Mouse (Mus musculus): ENCODE results near the gene Actl10. TPM values are rescaled to one million over a fixed set of nuclear protein-coding genes. Genes with fewer than 3 reads are reported as not detected.

Actl10 gene
- total RNA-seq, 1 experiment from 2014 or later = not detected

DNA sequence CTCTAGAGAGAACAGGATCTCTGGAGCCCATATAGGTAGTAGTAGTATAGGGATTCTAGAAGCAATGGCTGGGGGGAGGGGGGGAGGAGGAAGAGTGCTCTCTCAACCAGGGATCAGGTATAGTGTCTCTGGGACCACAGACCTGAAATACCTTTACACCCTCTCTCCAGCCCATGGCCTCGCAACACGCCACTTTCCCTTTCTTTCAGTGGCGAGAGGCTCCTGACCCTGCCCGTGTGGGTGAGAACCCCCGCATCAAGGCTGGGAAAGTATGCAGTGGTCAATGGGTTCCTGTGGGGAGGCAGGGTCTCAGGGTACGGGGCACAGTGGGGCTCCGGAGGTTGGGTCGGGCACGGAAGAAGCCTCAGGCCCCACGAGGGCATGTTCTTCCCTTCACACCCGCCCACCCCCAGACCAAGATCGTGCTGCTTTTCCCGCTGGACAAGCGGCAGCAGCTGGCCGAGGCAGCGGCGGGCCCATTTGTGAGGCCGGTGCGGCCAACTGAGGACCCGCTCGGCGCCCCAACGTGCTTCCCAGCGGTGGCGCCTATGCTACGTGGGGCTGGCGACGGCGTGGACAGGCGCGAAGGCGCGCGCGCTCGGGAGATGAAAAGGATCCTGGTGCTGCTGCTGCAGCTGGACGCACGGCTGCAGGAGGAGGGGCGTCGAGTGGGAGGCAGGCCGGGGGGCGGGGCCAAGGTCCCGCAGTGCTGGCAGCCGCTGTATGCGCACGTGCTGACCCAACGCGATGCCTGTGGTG lies 2.3 kb upstream of the Actl10 start:
- no peak for ATAC-seq (ENCODE audit: extremely low read depth, insufficient number of reproducible peaks, low FRiP score, poor library complexity, severe bottlenecking)

DNA sequence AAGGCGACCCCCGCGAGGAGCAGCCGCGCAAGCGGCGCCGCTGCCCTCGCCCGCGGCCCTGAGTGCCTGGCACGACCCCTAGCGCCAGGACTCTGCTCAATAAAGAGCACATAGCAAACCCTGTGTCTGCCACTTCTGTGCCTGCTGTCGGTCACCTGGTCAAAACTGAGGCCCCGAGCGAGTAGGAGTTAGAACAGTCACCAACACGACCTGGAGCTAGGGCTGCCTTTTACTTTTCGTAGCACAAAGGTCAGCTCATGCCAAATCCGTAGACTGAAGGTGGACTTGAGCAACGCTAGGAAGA lies 1.7 kb upstream of the Actl10 start:
- ATAC-seq (ENCODE audit: extremely low read depth, insufficient number of reproducible peaks, low FRiP score, poor library complexity, severe bottlenecking) = no peak

DNA sequence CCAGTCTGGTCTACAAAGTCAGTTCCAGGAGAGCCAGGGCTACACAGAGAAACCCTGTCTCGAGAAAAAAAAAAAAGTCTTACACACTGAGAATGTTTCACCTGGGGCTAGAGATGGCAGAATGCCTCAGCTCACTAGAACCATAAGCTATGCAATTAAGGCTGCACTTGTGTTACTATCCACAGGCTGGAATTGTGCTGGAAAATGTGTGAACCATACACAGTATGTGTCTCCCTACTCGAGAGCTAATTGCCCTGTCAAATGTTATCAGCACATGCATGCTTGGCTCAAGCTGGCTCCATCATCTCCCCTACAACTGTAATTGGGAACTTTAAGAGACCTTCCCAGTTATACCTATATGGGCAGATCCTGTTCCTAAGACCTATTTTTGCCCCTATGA lies 639 bp upstream of the Actl10 start:
- ATAC-seq (ENCODE audit: extremely low read depth, insufficient number of reproducible peaks, low FRiP score, poor library complexity, severe bottlenecking) = no peak

DNA sequence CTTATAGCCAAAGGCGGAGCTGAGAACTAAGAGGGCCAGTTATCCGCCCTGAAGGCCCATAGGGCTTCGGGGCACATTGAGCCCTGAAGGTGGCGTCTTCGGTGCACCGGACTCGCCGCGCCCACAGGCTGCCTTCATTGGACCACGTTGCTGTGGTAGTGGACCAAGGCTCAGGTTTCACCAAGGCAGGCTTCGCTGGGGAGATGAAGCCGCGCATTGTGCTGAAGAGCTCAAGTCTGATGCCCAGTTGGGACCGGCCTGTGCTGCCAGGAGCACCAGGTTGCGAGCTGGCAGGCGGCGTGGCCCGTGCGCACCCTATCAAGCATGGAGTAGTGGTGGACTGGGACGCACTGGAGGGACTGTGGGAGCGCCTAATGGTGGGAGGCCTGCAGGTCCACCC lies 351 bp downstream of the Actl10 start:
- no peak for ATAC-seq (ENCODE audit: extremely low read depth, insufficient number of reproducible peaks, low FRiP score, poor library complexity, severe bottlenecking)

DNA sequence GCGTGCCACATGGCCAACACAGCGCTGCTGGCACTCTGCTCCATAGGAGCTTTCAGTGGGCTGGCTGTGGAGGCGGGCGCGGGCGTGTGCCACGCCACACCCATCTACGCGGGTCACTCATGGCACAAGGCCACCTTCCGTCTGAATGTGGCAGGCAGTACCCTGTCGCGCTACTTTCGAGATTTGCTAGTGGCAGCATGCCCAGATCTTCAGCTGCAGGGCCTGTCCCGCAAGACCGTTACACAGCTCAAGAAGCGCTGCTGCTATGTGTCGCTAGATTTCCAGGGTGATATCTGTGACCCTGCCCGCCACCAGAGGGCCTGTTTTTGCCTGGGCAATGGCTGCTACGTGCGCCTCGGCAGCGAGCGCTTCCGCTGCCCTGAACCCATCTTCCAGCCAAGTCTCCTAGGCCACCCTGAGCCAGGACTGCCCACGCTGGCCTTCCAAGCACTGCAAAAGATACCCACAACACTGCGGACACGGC lies 890 bp downstream of the Actl10 start:
- peak; percentile 53; the same call in 1 of the 2 replicates for ATAC-seq (ENCODE audit: extremely low read depth, insufficient number of reproducible peaks, low FRiP score, poor library complexity, severe bottlenecking)

DNA sequence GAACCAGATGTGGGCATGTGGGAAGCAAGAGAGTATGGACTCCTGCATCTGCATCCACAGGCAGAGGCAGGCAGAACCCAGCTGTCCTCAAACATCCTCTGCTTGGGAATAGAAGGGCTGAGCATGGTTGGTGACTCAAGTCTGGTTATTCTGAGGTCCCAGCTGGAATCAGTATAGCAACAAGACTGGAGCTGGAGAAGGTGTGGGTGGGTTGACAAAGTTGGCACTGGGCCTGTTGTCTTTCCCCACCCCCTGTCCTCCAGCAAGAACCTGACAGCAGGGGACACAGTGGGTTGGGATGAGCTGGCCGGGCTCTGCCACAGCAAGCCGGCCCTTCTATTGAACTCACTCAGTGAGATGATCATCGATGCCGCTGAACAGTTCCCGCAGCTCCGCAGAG lies 3.7 kb downstream of the Actl10 start:
- ATAC-seq (ENCODE audit: extremely low read depth, insufficient number of reproducible peaks, low FRiP score, poor library complexity, severe bottlenecking) = no peak

DNA sequence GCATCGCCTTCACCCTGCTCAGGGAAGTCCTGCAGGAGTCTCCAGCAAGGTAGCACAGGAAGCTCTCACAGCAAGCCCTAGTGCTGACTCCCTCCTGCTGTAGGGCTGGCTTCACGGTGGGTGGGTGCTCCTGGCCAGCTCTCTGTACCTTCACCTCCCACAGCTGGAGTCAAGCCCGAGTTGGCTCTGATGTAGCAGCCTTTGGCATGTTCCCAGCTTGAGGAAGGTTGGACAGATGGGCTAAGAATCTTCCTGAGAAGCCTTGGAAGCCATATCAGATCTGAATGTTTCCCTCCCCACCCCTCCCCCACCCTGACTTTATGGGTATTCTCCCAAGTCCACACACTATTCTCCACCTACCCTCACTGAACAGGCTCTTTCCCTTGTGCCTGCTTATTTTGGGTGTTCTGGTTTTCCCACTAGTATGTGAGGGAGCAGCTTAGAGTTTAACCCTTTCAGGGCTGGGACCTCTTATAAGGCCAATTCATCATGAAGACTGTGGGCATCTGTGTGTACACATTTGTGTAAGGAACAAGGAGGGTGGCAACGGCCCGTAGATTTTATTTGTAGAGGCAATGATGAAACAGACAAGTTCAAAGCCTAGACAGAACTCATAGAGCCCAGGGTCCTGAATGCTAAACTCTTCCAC lies 5.7 kb downstream of the Actl10 start:
- ATAC-seq (ENCODE audit: extremely low read depth, insufficient number of reproducible peaks, low FRiP score, poor library complexity, severe bottlenecking) = no peak

DNA sequence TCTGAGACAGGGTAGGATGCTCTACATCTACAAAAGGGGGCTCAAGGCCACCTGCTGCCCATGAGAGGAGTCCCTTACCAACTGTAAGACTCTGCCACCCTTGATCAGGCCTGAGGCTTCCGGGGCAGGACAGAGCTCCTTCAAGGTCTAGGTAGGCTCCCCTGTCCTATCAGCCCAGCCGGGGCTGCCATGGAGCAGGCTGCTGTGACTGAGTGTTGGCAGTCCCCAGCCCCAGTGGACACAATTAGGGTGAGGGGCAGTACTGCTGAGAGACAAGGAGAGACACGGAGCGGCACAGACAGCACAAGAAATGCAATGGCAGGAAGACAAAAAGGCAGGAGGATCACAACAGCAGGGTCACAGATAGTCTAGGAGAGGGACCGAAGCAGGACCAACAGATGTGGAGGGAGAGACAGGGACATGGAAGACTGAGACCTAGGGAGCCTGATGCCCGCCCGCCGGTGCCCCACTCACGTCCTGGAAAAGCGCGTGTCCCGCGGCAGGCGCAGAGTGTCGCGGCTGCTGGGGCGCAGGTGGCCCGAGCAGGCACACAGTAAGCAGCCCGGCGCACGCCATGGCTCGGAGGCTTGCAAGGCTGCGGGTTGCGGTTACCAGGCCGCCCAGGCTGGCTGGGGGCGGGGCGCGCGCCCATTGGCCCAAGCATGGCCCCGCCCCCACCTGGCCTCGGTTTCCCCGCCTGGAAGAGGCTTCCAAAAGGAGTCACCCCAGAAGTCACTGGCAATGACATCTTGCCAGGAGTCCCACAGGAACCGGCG lies 6.9 kb downstream of the Actl10 start, which contains the start of gene Necab3:
Gene Necab3 (minus strand): TSS at position 627 of the 776 bp plus-strand sequence.
- no peak for ATAC-seq (ENCODE audit: extremely low read depth, insufficient number of reproducible peaks, low FRiP score, poor library complexity, severe bottlenecking)

DNA sequence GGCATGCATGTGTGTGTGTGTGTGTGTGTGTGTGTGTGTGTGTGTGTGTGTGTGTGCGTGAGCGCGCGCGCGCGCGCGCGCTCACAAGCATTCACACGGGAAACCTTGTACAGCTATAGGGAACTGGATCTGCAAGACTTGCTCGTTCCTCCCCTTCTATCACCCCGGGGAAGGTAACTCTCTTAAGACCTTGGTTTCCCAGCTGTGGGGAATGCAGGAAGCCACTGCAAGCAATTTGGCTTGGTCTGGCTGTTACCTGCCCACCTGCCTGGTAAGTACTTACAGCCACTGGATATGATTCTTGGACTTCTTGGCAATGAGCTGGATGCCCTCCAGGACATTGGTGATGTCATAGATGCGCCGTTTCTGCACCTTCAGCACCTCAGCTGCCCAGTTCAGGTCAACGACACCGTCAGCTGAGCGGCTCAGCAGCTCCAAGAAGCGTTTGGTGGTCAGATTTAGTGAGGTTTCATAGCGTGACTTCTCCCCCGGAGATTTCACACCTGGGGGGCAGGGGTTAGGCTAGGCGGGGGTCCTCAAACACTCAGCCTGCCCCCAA lies 12.1 kb downstream of the Actl10 start:
- ATAC-seq (ENCODE audit: extremely low read depth, insufficient number of reproducible peaks, low FRiP score, poor library complexity, severe bottlenecking) = no peak

DNA sequence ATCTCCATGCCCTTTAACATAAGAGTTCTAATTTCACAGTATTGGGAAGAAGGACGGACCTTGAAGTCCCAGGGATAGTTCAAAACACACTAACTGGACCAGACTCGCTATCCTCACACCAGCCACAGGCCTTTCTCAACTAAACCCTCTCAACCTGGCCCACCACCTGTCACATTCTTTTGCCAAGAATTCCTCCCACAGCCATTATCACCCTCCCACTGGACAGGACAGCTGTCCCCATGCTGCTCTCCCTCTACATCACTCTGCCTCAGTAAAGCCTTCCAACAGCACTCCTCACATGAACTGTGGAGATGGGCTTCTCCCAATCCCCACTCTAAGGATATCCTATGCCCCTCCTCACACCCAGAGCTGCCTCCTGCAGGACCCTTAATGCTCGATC lies 14.0 kb downstream of the Actl10 start:
- no peak for ATAC-seq (ENCODE audit: extremely low read depth, insufficient number of reproducible peaks, low FRiP score, poor library complexity, severe bottlenecking)

DNA sequence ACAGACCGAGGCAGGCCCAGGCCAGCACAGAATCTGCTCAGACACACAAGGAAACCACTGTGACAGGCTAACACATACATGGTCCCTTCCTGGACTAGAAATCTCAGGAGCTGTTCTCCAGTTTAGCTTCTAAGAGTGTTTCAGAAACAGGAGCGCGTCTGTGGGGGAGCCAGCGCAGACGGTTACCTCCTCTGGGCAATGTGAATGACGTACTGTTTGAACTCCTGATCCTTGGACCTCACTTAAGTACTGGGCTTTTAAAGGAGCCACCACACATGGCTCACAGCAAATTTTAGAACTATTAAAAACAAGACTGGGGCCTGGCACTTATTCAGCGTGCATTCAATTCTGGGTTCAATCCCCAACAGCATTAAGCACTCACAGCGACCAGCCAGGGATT lies 15.1 kb downstream of the Actl10 start:
- no peak for ATAC-seq (ENCODE audit: extremely low read depth, insufficient number of reproducible peaks, low FRiP score, poor library complexity, severe bottlenecking)

DNA sequence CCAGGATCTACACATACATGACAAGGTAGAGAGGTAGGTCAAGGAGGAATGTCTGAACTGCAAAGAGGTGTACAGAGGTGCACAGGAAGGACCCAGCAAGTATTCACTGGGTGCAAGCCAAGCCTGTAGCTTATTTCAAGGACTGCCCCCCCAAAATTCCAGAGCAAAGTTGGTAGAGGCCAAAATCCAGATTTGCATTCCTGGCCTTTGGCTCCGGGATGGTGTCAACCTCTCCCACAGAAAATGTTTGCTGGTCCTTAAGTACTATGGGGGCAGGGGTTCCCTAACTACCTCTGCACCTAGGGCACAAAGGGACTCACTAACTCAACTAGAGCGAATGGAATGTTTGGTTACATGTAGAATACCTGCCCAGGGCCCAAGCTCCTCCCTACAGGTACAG lies 16.2 kb downstream of the Actl10 start:
- ATAC-seq (ENCODE audit: extremely low read depth, insufficient number of reproducible peaks, low FRiP score, poor library complexity, severe bottlenecking) = no peak

DNA sequence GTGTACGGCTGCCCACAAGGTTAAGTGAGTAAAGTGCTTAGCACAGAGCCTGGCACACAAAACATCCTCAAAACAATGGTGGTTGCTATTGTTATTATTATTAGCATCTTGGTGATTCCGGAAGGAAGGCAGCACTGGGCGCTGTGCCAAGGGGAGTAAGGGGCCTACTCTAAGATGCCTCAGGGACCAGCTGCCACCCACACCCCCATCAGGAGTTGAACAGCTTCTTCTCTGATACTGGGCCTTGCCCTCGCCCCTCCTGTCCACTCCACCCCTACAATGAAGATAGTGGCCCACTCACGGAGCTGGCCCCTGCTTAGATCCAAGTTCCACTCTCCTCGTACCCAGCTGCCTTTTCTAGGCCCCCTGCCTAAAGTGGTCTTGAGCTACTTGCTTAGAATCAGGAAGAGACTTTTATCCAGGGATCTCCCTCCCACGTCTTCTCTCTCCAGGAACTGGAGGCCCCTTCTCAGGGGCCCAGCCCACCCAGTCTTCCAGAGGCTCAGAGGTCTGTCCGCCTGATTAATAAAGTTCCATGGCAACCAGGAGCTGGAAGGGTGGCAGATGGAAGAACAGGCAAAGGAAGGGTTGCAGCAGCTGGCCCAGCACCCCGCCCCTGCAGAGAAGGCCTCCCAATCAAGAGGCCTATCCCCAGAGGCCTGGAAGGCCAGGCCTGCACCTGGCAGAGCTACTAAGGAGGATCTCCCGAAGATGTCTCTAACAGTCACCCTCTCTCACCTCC lies 16.9 kb downstream of the Actl10 start:
- ATAC-seq (ENCODE audit: extremely low read depth, insufficient number of reproducible peaks, low FRiP score, poor library complexity, severe bottlenecking) = no peak

DNA sequence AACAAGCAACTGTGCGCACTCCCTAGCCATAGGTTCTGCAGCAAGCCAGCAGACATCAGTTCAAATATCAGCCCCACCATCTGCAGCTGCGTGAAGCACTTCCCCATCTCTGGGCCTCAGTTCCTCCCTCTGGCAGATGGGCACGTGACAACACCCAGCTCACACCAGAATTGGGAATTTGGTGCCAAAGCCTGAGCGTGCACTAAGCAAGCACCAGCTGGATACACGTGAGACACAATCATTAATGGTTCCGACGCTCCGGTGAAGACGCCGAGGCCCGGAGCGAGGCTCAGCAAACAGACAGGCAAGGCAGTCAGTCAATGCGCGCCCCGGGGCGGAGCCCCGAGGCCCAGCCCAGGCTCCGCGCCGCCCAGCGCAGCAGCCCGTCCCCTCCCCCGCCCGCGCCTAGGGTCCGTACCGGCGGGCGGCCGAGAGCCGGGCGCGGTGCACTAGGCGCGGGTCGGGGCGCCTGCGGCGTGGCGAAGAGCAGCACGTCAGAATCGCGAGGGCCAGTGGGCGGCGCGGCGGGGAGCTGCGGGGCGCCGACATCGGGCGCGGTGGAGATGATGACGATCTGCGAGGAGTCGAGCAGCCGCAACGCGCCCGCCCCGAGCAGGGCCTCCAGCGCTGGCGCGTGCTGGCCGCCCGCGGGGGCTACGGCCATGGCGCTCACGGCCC lies 17.6 kb downstream of the Actl10 start:
- ATAC-seq (ENCODE audit: extremely low read depth, insufficient number of reproducible peaks, low FRiP score, poor library complexity, severe bottlenecking) = no peak

DNA sequence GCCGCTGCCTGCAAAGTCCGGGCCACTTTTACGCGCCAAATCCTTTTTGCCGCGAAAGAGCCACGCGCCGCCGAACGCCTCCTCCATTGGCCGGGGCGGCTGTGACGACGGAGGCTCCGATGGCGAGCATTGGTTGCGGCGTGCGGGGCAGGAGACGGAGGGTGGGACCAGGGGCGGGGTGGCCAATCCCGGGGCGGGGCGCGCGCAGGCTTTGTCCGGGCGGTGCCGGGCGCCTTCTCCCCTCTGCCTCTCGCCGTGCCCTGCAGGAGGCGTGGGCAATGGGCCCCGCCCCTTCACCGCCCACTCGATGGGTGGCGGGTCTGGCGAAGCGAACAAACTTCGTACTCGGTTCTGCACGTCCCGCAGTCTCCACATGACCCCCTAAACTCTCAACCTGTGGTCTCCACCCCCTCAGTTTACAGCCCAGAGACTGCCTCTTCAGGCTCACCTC lies 18.3 kb downstream of the Actl10 start, which contains the start of gene E2f1:
Gene E2f1 (minus strand): TSS at position 57 of the 451 bp plus-strand sequence.
- ATAC-seq (ENCODE audit: extremely low read depth, insufficient number of reproducible peaks, low FRiP score, poor library complexity, severe bottlenecking) = peak; percentile 87

DNA sequence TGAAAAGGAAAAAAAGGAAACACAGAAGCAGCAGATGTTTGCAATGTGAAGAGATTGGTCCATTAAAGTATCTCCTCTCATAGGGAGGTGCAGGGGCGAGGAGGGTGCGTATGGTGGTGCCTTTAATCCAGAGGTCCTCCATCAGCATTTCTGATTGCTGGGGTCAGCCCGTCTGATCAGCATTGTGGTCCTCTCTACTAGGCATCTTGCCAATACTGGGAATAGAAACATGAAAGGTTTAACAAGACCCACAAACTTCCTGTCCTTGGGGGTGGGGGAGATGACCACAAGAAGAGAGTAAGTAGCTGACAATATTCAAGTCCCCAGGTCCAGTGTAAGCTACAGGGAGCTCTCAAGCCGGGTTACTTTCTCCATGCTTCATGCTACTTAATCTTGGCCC lies 19.1 kb downstream of the Actl10 start:
- no peak for ATAC-seq (ENCODE audit: extremely low read depth, insufficient number of reproducible peaks, low FRiP score, poor library complexity, severe bottlenecking)

DNA sequence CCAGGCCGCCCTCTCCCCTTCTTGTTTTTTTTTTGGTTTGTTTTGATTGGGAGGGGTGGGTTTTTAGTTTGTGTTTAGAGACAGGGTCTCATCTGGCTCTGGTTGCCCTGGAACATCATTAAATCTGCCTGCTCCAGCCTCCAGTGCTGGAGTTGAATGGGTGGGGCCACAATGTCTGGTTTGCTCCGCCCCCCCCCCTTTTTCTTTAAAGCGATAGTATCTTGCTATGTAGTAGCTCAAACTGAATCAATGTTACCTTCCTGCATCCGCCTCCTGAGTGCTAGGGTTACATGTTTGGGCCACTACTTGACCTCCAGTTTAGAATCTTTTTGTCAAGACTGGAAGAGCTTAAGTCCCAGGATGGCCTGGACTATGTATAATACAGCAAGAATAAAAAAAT lies 19.7 kb downstream of the Actl10 start:
- no peak for ATAC-seq (ENCODE audit: extremely low read depth, insufficient number of reproducible peaks, low FRiP score, poor library complexity, severe bottlenecking)

DNA sequence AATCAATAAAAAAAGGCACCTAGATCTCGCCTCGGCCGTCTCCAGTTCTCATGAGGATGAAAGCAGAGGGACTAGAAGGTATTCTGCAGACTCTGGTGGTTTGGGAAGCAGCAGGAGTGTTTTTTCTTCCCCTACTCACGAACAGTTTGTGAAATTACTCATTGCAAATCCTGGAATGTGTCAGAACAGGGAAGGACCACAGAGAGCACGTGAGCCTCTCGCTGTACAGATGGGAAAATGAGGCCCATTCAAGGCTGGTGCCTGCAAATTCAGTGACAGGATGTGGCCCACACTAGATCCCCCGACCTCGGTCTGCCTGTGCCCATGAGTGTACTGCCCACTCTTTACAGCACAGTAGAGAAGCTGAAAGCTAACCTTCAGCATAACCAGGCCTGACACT lies 20.4 kb downstream of the Actl10 start:
- ATAC-seq (ENCODE audit: extremely low read depth, insufficient number of reproducible peaks, low FRiP score, poor library complexity, severe bottlenecking) = no peak
